Mouse (Mus musculus) megakaryocyte, embryonic 14.5 days (primary cell): ENCODE measurements around the gene Ccdc88c.

Experiments used
- FLI1 ChIP-seq: IDR thresholded peaks from 2 replicates; pipeline ENCODE4 v1.6.1; 2012; ENCODE audit warnings: low read length, inconsistent platforms, mixed read lengths
- GATA1 ChIP-seq: IDR thresholded peaks from 3 replicates; pipeline ENCODE4 v1.6.1; 2012; ENCODE audit warnings: mixed read lengths, low read length, inconsistent platforms, borderline replicate concordance

DNA sequence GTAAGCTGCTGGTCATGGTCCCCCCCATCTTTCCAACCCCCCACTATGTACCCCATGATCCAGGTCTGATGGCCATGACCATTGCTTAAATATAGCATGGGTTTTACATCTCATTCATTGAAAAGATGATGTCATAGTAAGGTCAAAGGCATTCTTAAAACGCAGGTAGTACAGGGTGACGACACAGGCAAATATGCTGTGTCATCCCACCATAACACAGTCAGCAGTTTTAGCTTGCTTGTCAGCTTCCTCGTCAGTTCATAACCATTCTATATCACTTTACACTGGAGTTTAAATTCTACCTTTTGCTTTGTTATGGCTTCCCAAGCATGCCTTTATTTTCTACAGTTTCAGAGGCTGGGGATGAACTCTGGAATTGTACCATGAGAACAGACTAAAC lies 166.6 kb downstream of the Ccdc88c start:
- no peak for TF ChIP-seq GATA1
- no peak for TF ChIP-seq FLI1
